Mouse (Mus musculus) inflammation-experienced regulatory T-cells, adult 6 months (primary cell): ENCODE data around the gene Zfp189. TPM values are rescaled to one million over a fixed set of nuclear protein-coding genes. Genes with fewer than 3 reads are reported as not detected.

Experiments used
- ATAC-seq: one replicate; pipeline ENCODE4 v1.8.0; 2017
- polyA plus RNA-seq, 3 experiments: library from polyadenylated mRNA; unstranded; fragments of 100-300 nt; shearing (Covaris generic); gene quantifications; one replicate each; pipeline ENCODE4 v1.2.1; 2017

Gene Zfp189
- polyA plus RNA-seq, 3 experiments from 2014 or later = 3.0 to 5.2 (median 3.5) TPM

- no peak for ATAC-seq
Measured at GRCm38 (mm10) chr4:49539665-49540064, 18.7 kb downstream of the Zfp189 start.

- ATAC-seq = no peak
Measured at GRCm38 (mm10) chr4:49540966-49541365, 20.0 kb downstream of the Zfp189 start.

GRCm38 (mm10) chr4:49546026-49546425, 25.1 kb downstream of the Zfp189 start:
- ATAC-seq = no peak

- ATAC-seq = no peak
Measured at GRCm38 (mm10) chr4:49546873-49547543, 26.0 kb downstream of the Zfp189 start.

GRCm38 (mm10) chr4:49547544-49548219, 26.7 kb downstream of the Zfp189 start:
- ATAC-seq = no peak

- no peak for ATAC-seq
Measured at GRCm38 (mm10) chr4:49549383-49549782, 28.4 kb downstream of the Zfp189 start, which contains the start of gene Aldob. Gene Aldob, minus strand, starts transcription at chr4:49549546.

GRCm38 (mm10) chr4:49553380-49553779, 32.4 kb downstream of the Zfp189 start:
- ATAC-seq = no peak

- no peak for ATAC-seq
Measured at GRCm38 (mm10) chr4:49557375-49557774, 36.4 kb downstream of the Zfp189 start.

GRCm38 (mm10) chr4:49558181-49558580, 37.2 kb downstream of the Zfp189 start:
- no peak for ATAC-seq

- no peak for ATAC-seq
Measured at GRCm38 (mm10) chr4:49559915-49560772, 39.2 kb downstream of the Zfp189 start.

GRCm38 (mm10) chr4:49567613-49568012, 46.6 kb downstream of the Zfp189 start:
- ATAC-seq = peak; percentile 80

GRCm38 (mm10) chr4:49572194-49572593, 51.2 kb downstream of the Zfp189 start:
- no peak for ATAC-seq

Other genes starting within 250 kb of the Zfp189 start
- gene Acnat2, start 113.0 kb upstream of the Zfp189 start, polyA plus RNA-seq = not detected
- not detected for gene Acnat1, start 47.3 kb upstream of the Zfp189 start, polyA plus RNA-seq
- not detected for gene Baat, start 14.6 kb upstream of the Zfp189 start, polyA plus RNA-seq
- 10 to 100 TPM; 29.4 to 38.3 (median 36.0) TPM for gene Mrpl50, start 83 bp upstream of the Zfp189 start, polyA plus RNA-seq
- gene Aldob, start 28.4 kb downstream of the Zfp189 start, polyA plus RNA-seq = not detected
- not detected for gene Tmem246, start 76.7 kb downstream of the Zfp189 start, polyA plus RNA-seq
- gene Rnf20, start 110.8 kb downstream of the Zfp189 start, polyA plus RNA-seq = 10 to 100 TPM; 45.3 to 59.2 (median 56.8) TPM
- not detected for gene Ppp3r2, start 160.8 kb downstream of the Zfp189 start, polyA plus RNA-seq